ENCODE assay signal across 25 mouse cellular contexts in the genomic region with DNA sequence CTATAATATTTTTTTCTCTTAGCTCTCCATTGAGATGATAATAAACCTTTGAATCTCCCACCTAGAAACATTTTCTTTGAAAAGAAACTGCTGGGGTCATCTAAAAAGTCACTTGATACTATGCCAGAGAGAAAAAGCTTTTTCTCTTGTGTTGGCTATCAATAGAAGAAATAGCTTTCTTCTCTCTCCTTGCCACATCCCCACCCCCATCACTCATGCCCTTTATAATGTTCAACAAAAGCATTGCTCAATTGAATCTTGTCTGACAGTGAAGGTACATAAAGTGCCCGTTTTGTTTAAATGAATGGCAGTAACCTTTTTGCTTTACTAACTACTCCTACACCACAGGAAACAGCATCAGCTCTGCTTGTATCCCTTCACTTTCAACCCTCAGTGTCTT.
"Had no signal": no experiment of that assay in that cellular context is flagged by ENCODE, and none has a peak within 500 bp of the region (broad histone marks: within the 10 kb centered on the region; RNA-seq: fewer than 3 reads in every experiment).

No protein-coding gene starts in this region.

- ATAC-seq: hindbrain, postnatal 0 days; intestine, embryonic 16.5 days had no signal

- H3K4me3 ChIP-seq: heart, adult 2 months; heart, embryonic 13.5 days; heart, embryonic 15.5 days; hindbrain, embryonic 13.5 days; hindbrain, embryonic 15.5 days; kidney, embryonic 15.5 days; limb, embryonic 13.5 days; limb, embryonic 15.5 days had no signal

- H3K9me3 ChIP-seq: heart, embryonic 13.5 days; heart, embryonic 15.5 days; hindbrain, embryonic 13.5 days; hindbrain, embryonic 15.5 days; kidney, embryonic 15.5 days; limb, embryonic 13.5 days; limb, embryonic 15.5 days had no signal

- DNase-seq: gastrocnemius, postnatal 14 days; gastrocnemius, postnatal 36 days; heart, adult 11 months; heart, adult 2 months; heart, postnatal 14 days; heart, postnatal 36 days; kidney, adult 11 months; kidney, adult 2 months; kidney, adult 9 months; kidney, postnatal 14 days; kidney, postnatal 36 days; layer of hippocampus, adult 9-11 months; layer of hippocampus, postnatal 36 days; left cerebral cortex, postnatal 4 days had no signal

- H3K27me3 ChIP-seq: heart, embryonic 13.5 days; heart, embryonic 15.5 days; hindbrain, embryonic 13.5 days; hindbrain, embryonic 15.5 days; kidney, embryonic 15.5 days; limb, embryonic 13.5 days; limb, embryonic 15.5 days had no signal

- H3K9ac ChIP-seq: heart, embryonic 13.5 days; heart, embryonic 15.5 days; hindbrain, embryonic 13.5 days; hindbrain, embryonic 15.5 days; kidney, embryonic 15.5 days; limb, embryonic 13.5 days; limb, embryonic 15.5 days had no signal

- H3K27ac ChIP-seq: heart, adult 2 months; heart, embryonic 13.5 days; heart, embryonic 15.5 days; hindbrain, embryonic 13.5 days; hindbrain, embryonic 15.5 days; hindbrain, postnatal 0 days; kidney, embryonic 15.5 days; kidney, postnatal 0 days; limb, embryonic 13.5 days; limb, embryonic 15.5 days had no signal

- H3K36me3 ChIP-seq: heart, embryonic 13.5 days; heart, embryonic 15.5 days; hindbrain, embryonic 13.5 days; hindbrain, embryonic 15.5 days; kidney, embryonic 15.5 days; limb, embryonic 13.5 days; limb, embryonic 15.5 days had no signal

- H3K4me1 ChIP-seq: heart, embryonic 13.5 days; heart, embryonic 15.5 days; hindbrain, embryonic 13.5 days; hindbrain, embryonic 15.5 days; kidney, embryonic 15.5 days; limb, embryonic 13.5 days; limb, embryonic 15.5 days had no signal

- H3K4me2 ChIP-seq: heart, embryonic 11.5 days; heart, embryonic 13.5 days; heart, embryonic 15.5 days; hindbrain, embryonic 13.5 days; hindbrain, embryonic 15.5 days; kidney, embryonic 15.5 days; limb, embryonic 13.5 days; limb, embryonic 15.5 days had no signal
